Mouse (Mus musculus) layer of hippocampus, adult 8-10 months (tissue): ENCODE measurements around the gene Uhrf1. TPM values are rescaled to one million over a fixed set of nuclear protein-coding genes. Genes with fewer than 3 reads are reported as not detected.
A peak's percentile ranks its signal among the peaks of the same experiment; 100 is the strongest.

ENCODE experiments used
- DNase-seq, 2 experiments: peaks; one replicate each; pipeline ENCODE4 v3.0.0; 2022; ENCODE audit warnings: low spot score in 2 of 2
- total RNA-seq, 4 experiments: library from RNA; stranded (reverse); gene quantifications; 2 replicates each; pipeline ENCODE4 v1.2.4; 2022

The Uhrf1 gene
- total RNA-seq, 4 experiments from 2014 or later: 0.77 to 2.5 (median 1.6) TPM

DNA sequence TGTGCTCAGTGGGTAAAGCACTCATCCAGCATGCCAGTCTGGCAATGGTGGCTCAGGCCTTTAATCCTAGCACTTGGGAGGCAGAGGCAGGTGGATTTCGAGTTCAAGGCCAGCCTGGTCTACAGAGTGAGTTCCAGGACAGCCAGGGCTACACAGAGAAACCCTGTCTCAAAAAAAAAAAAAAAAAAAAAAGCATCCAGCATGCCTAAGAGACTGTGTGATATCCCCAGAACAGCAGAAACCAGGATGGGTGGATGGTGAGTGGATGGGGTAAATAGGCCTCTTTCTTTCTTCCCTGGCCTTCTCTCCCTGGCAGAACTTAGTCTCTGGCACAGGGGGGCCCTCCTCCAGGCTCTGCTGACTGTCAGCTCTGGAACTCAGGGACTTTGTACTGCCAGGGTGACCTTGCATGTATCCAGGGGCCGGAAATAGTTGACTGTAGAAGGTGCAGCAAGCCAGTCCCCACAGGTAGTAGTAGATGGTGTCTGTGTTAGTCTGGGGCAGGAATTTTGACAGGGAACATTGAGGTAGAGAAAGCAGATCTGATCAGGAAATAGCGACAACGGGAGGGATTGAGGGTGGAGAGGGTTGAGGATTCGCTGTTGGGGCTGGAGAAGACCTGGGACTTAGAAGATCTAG is 27.2 kb upstream of the Uhrf1 start:
- no peak for DNase-seq

- peak; percentile 78 to 80 for DNase-seq
Observed at GRCm38 (mm10) chr17:56276643-56277566, 26.2 kb upstream of the Uhrf1 start, which contains the start of gene Ticam1. TSS of gene Ticam1 (minus strand) at chr17:56276786.

GRCm38 (mm10) chr17:56277567-56277893 is 25.6 kb upstream of the Uhrf1 start:
- no peak for DNase-seq

GRCm38 (mm10) chr17:56278340-56278739 is 24.8 kb upstream of the Uhrf1 start:
- no peak for DNase-seq

DNA sequence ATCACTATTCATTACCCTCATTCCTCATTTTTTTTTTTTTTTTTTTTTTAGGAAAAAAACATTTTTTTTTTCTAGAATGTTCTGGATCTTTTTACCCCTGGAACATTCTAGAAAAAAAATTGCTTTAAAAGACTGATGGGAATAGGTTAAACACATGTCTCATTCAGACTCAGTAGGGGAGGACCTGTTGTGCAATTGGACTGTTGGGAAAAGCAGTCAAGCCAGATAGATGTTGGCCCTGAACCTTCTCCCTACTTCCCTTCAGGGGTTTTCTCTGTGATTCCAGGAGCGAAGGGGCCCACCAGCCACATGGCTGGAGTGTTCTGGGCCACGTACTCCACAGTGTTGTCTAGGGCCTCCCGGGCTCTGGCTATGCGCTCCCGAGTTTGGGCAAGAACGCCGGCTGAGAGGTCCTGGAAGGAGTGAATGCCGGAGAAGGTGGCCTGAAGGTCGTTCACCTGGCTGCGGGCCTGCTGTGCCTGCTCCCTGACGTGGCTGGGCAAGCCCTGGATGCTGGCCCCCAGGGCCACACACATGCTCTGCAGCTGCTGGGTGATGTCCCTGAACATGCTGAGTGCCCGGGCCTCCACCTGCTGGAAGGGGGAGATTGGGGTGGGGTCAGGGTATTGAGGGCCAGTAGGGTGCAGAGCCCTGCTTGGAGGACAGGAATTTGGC is 23.5 kb upstream of the Uhrf1 start:
- no peak for DNase-seq

- DNase-seq: no peak
Observed at GRCm38 (mm10) chr17:56281193-56281592, 21.9 kb upstream of the Uhrf1 start.

GRCm38 (mm10) chr17:56282802-56283201 is 20.3 kb upstream of the Uhrf1 start:
- DNase-seq: peak in 1 of 2 experiments; percentile 69

DNA sequence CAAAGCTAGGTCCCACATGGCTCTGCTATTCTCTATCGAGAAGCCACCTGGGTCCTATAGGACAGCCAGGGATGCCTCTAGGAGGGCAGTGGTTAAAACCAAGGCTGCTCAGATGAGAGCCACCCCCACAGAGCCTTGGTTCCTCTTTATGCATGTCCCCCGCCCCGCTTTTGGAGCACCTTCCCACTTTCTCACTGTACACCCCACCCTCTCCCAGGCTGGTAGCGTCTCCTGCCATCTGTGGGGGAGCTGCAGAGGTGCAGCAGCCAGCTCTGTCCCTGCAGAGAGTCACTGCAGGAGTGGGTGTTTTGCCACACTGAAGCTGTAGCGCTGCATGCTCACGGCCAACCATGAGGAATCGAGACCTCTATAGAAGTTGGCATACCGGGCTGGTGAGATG is 19.8 kb upstream of the Uhrf1 start:
- DNase-seq: peak in 1 of 2 experiments; percentile 45

GRCm38 (mm10) chr17:56285995-56286394 is 17.1 kb upstream of the Uhrf1 start:
- no peak for DNase-seq

DNA sequence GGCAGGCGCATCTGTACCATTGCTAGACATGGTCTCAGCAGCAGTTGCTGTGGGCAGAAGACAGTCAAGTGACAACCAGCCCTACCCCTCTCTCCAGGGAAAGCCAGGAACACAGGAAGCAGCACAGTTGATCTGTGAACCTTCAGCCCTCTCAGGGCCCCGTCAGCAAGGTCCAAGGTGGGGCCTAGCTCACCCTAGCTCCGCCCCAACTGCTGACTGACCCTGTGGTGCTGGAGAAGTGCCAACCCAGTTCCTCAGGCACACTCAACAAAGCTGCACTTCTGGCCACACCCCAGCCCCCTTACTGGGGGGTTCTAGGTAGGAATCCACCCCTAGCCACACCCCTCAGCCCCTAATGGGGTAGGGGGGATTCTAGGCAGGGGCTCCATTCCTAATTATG is 15.3 kb upstream of the Uhrf1 start:
- no peak for DNase-seq

DNA sequence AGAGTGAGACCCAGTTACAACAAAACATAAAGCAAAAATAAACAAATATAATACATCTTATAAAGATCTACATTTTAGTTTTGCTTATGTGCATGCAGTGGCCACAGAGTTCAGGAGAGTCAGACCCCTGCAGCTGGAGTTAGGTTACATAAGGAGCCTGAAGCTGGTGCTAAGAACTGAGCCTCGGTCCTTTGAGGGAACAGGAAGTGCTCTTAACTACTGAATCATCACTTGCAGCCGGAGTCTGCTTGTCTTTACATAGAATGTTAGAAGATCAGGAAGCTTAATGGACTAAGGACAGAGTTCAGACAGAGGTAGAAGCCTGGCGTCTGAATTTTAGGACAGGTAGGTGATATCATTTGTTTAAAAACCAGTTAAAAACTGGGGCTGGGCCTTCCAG is 14.3 kb upstream of the Uhrf1 start:
- no peak for DNase-seq

DNA sequence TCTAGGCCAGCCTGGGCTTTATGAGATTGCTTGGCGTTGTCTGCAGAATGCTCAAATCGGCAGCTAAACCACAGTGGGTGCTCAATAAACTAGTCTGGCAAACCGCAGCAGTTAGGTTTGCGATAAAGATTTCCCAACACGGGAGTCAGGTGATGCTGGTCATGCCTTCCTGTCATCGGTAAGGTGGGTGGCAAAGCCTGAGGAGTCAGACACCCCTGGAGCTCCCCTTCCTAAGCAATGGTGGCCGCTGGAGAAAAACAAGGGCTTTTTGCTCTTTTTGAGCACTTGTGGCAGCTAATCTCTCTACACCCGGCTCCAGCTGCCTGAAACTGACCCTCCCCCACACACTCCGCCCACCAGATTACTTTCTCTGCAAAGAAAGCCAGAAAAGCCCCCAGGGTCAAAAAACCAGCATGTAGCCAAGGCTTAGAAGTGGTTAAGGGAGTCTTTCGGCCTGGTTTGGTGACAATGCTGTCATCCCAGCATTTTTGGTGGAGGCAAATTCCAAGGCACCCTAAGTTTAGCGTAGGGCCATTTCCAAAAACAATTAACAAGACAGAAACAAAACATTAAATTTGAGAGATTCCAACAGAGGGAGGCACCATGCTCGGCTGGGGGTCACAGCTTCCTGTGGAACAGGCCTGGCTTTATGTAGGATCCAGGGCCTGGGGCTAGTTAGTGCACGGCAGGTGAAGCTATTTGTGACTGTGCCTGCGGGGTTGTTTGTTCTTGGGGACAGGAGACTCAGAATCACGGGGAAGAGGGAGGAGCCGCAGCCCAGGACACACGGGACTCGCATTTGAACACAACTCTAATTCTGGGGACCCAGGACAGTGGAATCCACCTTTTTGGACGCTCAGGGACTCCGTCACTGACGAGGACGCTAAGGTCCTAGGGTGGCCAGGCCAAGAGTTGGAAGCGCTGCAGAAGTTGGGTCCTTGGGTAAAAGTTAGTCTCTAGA is 13.5 kb upstream of the Uhrf1 start:
- DNase-seq: no peak

DNA sequence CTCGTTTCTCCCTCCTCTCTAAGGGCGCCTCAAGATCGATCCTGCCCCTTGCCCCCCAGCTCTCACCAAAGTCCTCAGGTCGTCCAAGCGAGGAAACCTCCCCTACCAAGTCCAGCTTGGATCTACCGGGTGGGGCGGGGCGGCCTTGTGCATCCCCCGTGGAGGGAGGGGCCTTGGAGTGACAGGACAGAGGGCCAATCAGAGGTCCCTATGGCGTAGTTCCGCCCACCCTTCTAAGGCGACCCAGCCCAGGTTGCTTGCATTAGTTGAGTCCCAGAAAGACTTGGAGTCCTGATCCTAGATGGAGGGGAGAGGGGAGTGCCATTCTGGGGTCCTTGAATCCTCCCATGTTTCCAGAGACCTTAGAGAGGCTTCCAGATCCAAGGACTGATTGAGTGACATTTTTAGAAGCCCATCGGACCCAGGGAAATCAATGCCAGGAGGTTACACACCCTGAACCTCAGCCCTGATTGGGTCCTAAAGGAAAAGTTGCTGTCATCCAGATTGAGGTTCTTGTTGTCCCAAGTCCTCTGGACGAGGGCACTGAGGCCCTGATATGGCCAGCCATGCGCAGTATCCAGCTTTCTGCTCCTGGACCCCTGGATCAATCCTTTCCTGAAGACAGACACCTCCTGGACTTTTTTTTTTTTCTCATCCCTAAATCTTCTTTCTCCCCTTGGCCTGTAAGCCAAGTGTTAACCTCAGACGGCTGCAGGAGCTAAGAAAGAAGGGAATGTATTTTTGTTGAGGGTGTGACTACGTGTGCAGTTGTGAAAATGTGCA is 12.5 kb upstream of the Uhrf1 start:
- DNase-seq: peak; percentile 52 to 76

GRCm38 (mm10) chr17:56291171-56291511 is 12.0 kb upstream of the Uhrf1 start:
- peak; percentile 71 for DNase-seq

DNA sequence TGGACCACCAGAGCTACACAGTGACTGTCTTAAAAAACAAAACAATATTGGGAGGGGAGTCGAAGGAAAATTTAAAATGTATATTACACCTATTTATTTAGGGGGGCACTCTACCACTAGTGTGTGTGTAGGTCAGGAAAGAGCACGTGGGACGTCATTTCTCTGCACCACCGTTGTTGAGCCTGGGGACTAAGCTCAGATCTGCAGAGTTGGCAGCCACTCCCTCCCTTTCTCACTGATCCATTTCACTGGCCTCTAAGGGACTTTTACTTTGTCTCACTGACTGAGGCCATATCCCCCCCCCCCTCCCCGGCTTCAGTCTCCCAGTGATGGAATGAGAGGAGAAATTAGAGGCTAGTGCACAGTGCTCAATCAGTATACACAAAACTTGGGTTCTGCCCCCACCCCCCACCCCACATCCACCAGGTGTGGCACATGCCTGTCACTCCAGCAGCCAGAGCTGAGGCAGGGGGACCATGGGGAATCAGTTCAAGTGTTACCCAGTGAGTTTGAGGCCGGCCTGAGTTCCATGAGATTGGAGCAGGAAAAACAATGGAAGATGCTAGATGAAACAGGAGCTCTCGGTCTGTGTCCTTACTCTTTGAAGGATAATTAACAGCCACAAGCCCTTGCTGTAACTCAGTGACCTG is 11.2 kb upstream of the Uhrf1 start:
- DNase-seq: no peak

- no peak for DNase-seq
Observed at GRCm38 (mm10) chr17:56292531-56293222, 10.4 kb upstream of the Uhrf1 start, which contains the start of gene Plin3. TSS of gene Plin3 (minus strand) at chr17:56292873.

GRCm38 (mm10) chr17:56293291-56293690 is 9.8 kb upstream of the Uhrf1 start:
- DNase-seq: no peak

DNA sequence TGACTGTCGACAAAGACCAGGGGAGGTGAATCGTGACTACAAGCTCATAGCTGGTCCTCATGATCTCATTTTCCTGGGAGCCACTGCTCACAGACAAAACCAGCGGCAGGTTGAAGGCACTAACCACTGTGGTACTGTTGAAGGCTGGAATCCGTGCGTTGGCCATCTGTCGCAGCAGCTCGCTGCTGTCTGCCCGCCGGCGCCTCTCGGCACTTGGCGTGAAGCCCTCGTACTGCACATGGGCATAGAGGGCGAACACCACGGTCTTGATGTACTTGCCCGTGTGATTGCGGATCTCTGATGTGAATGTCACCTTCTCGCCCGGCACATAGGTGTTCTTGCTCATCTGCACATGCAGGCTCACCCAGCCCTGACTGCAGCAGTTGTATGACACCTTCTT is 8.9 kb upstream of the Uhrf1 start:
- peak in 1 of 2 experiments; percentile 57 for DNase-seq

- no peak for DNase-seq
Observed at GRCm38 (mm10) chr17:56296201-56296600, 6.9 kb upstream of the Uhrf1 start.
